In the genomic region with DNA sequence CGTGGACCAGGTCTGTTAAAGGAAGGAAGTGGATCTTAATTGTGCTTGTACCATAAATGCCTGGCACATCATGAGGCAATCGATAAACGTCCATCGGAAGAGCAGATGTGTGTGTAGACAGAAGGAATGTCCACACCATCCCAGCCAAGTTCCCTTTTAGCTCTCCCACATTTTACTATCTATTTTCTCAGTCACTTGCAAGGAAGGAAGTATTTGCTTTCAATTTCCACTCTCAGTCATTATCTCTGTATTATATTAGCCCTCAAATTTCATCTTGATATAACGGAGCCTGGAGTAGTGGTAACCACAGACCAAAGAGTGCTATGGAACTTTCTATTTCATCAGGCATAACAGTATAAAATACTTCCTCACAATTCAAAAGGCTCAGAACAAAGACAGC, we compare ENCODE assay signal across 28 mouse cellular contexts.
DNase-seq lines count a peak whose midpoint lies in the region; ATAC-seq and TF ChIP-seq lines count a peak whose summit lies in the region.
"Had no signal": no experiment of that assay in that cellular context is flagged by ENCODE, and none has a peak within 500 bp of the region (broad histone marks: within the 10 kb centered on the region; RNA-seq: fewer than 3 reads in every experiment).

No protein-coding gene starts in this region.

- H3K4me1 ChIP-seq in lung, postnatal 0 days (ENCODE audit: insufficient read depth, low read depth, low read length) = no peaks in the 10 kb centered on the region
- no peaks in the 10 kb centered on the region for H3K4me1 ChIP-seq in limb, embryonic 10.5 days
- H3K4me1 ChIP-seq: heart, embryonic 10.5 days; kidney, embryonic 15.5 days; limb, embryonic 15.5 days; neural tube, embryonic 12.5 days had no signal

- H3K27ac ChIP-seq in lung, postnatal 0 days (ENCODE audit: low read length) = no peak overlapping the region
- no peak overlapping the region for H3K27ac ChIP-seq in limb, embryonic 10.5 days
- H3K27ac ChIP-seq: heart, embryonic 10.5 days; hindbrain, embryonic 14.5 days; kidney, embryonic 15.5 days; layer of hippocampus, adult 2 months; liver, embryonic 14.5 days; neural tube, embryonic 12.5 days had no signal

- H3K27me3 ChIP-seq in lung, postnatal 0 days (replicated peaks; ENCODE audit: insufficient read depth, low read length) = no peaks in the 10 kb centered on the region
- no peaks in the 10 kb centered on the region for H3K27me3 ChIP-seq in limb, embryonic 10.5 days (ENCODE audit: low read depth, poor library complexity, severe bottlenecking)
- H3K27me3 ChIP-seq: kidney, embryonic 15.5 days; limb, embryonic 15.5 days; neural tube, embryonic 12.5 days had no signal

- 48% methylated on average over 5 of the region's 5 CpGs for WGBS in lung, postnatal 0 days
- 84% methylated on average over 5 of the region's 5 CpGs for WGBS in limb, embryonic 10.5 days

- no peak for ATAC-seq in lung, postnatal 0 days
- ATAC-seq in activated CD4-positive, CD25-positive, alpha-beta regulatory T cell, adult 4 months = peak; percentile 19
- peak; percentile 14 for ATAC-seq in inflammation-experienced regulatory T-cells, adult 6 months
- no peak for ATAC-seq in frontal cortex, adult (ENCODE audit: low TSS enrichment)
- ATAC-seq: forebrain, embryonic 16.5 days had no signal

- H3K9ac ChIP-seq in lung, postnatal 0 days (replicated peaks; ENCODE audit: low read depth) = no peak overlapping the region
- H3K9ac ChIP-seq: hindbrain, embryonic 14.5 days; kidney, embryonic 15.5 days; limb, embryonic 15.5 days; liver, embryonic 14.5 days; neural tube, embryonic 12.5 days had no signal

- no peak for TF ChIP-seq CTCF in lung, postnatal 0 days (IDR thresholded peaks at IDR 0.05)

- no peak for DNase-seq in lung, postnatal 0 days (ENCODE audit: low spot score)
- no peak for DNase-seq in lung, postnatal 25 days (ENCODE audit: low spot score)
- no peak for DNase-seq in adrenal gland, postnatal 14 days
- DNase-seq in limb, embryonic 10.5 days (ENCODE audit: low spot score) = no peak
- DNase-seq: adrenal gland, postnatal 10 days; cerebellum, adult 11-12 months; cerebellum, postnatal 10 days; gastrocnemius, postnatal 14 days; heart, adult 11 months; heart, postnatal 4 days; kidney, adult 18-20 months; kidney, postnatal 25 days; left cerebral cortex, postnatal 4 days; lung, adult 2 months; lung, postnatal 14 days; midbrain, embryonic 14.5 days had no signal

- H3K9me3 ChIP-seq in lung, postnatal 0 days (ENCODE audit: low read length) = no peaks in the 10 kb centered on the region
- H3K9me3 ChIP-seq in limb, embryonic 10.5 days (replicated peaks) = no peaks in the 10 kb centered on the region
- H3K9me3 ChIP-seq: heart, embryonic 10.5 days; kidney, embryonic 15.5 days; limb, embryonic 15.5 days; neural tube, embryonic 12.5 days had no signal

- no peaks in the 10 kb centered on the region for H3K36me3 ChIP-seq in lung, postnatal 0 days (ENCODE audit: insufficient read depth, low read length)
- no peaks in the 10 kb centered on the region for H3K36me3 ChIP-seq in limb, embryonic 10.5 days
- H3K36me3 ChIP-seq: heart, embryonic 10.5 days; kidney, embryonic 15.5 days; limb, embryonic 15.5 days; neural tube, embryonic 12.5 days had no signal

- TF ChIP-seq EP300 in lung, postnatal 0 days (IDR thresholded peaks at IDR 0.05) = 0 out of 2 replicates have a peak, but pooled peaks have one; percentile 13

- no peak overlapping the region for H3K4me3 ChIP-seq in lung, postnatal 0 days (ENCODE audit: low read depth, low read length)
- H3K4me3 ChIP-seq in limb, embryonic 10.5 days = no peak overlapping the region
- H3K4me3 ChIP-seq: erythroblast, embryonic 14.5 days; heart, embryonic 10.5 days; kidney, embryonic 15.5 days; layer of hippocampus, adult 2 months; limb, embryonic 15.5 days; neural tube, embryonic 12.5 days had no signal

- no peak overlapping the region for H3K4me2 ChIP-seq in lung, postnatal 0 days (replicated peaks; ENCODE audit: low read depth, low read length)
- H3K4me2 ChIP-seq: hindbrain, embryonic 14.5 days; kidney, embryonic 15.5 days; limb, embryonic 15.5 days; neural tube, embryonic 12.5 days had no signal

Comparison
In these comparisons a context has a peak if more than half of its experiments do, and no peak if none do; other contexts are left out.
1. ATAC-seq: peak in activated CD4-positive, CD25-positive, alpha-beta regulatory T cell, adult 4 months (single experiment) and inflammation-experienced regulatory T-cells, adult 6 months (single experiment); none in lung, postnatal 0 days (single experiment) and frontal cortex, adult (single experiment).